Mouse (Mus musculus): ENCODE measurements around the gene Zbtb12.
A peak's percentile ranks its signal among the peaks of the same experiment; 100 is the strongest.
"Not testable (repeated sequence)": the region's sequence is repeated elsewhere in the genome, so short reads cannot be mapped to it uniquely, and the experiment has no call there.

Gene Zbtb12

DNA sequence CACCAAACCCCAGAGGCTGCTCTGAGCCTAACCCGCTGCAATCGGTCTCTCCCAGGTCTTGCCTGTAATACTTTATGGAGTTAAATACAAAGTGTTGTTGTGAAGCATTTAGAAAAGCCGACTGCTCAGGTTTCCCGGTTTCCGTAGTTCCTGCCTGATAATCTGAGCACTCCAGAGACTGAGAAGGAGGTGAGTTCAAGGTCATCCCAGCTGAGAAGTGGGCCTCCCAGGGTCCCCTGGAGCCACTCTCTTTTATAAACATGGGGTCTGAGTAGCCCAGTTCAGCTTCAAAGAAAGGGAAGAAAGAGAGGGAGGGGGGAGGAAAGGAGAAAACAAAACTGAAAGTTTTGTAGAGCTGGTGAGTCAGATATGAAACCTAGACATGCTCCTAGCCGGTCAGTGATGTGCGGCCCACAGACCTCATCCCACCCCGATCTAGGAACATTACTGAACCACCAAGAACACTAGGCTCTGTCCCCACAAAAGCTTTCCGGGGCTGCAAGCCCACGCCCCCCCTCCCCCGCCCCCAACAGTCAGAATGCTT lies at the start of gene Zbtb12:
Gene Zbtb12, plus strand, starts transcription at position 148 of the 544 bp plus-strand sequence.
- no peak for DNase-seq (ENCODE audit: low read depth, low spot score)

GRCm38 (mm10) chr17:34830776-34831175 lies 48.5 kb upstream of the Zbtb12 start:
- not testable (repeated sequence) for DNase-seq (ENCODE audit: low read depth, low spot score)

DNA sequence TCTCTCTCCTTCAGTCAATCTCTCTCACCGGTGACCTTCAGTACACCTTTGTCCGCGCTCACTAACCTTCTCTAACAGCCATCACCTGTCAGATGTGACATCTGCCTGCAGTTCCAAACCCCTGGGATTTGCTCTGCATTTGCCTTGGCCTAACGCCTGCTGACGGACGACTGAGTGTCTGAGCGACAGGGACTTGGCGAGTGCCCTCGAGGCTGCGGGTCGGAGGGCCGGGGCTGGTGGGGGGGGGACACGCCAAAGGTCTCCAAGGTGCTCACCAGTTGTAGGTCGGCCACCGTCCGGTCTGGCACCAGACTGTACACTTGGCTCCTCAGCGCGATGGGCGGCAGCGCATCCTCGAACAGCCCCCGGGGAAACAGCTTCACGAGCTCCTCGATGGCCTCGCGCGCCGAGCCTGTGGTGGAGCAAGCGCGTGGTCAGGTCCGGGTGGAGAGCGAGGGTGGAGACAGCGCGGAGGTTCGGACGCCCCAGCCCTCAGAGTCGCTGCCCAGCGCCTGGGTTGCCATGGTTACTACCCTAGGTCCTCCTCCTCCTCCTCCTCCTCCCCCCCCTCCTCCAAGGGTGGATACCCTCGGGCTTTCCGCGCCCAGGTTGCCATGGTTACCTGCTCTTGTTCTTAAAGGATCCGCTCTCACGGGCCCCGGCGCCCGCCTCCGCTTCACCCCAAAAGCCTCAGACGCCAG lies 43.0 kb upstream of the Zbtb12 start:
- DNase-seq (ENCODE audit: low read depth, low spot score) = no peak

- peak; percentile 98 for DNase-seq (ENCODE audit: low read depth, low spot score)
Measured at GRCm38 (mm10) chr17:34836856-34837221, 42.4 kb upstream of the Zbtb12 start, which contains the start of the genes Stk19 and Dxo. Gene Stk19, minus strand, starts transcription at chr17:34836945. Gene Dxo, plus strand, starts transcription at chr17:34837019.

DNA sequence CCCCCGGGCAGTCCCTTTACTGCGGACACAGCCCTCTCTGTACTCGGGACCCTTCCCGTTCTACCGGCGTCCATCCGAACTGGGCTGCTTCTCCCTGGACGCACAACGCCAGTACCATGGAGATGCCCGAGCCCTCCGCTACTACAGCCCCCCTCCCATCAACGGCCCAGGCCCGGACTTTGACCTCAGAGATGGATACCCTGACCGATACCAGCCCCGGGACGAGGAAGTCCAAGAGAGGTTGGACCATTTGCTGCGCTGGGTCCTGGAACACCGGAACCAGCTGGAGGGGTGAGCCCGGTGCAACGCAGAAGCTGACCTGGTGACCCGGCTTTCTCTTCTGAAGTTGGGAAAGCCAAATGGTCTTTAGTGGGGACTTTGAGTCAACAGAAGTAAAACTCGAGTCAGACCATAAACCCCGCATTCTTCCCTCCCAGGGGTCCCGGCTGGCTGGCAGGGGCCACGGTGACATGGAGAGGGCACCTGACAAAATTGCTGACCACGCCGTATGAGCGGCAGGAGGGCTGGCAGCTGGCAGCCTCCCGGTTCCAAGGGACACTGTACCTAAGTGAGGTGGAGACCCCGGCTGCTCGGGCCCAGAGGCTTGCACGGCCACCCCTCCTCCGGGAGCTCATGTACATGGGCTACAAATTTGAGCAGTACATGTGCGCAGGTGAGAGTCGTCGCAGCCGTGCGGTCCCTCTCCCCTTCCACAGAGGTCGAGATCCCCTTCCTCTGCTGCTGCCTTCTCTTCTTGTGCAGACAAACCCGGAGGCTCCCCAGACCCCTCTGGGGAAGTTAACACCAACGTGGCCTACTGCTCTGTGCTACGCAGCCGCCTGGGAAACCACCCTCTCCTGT lies 41.6 kb upstream of the Zbtb12 start:
- no peak for DNase-seq (ENCODE audit: low read depth, low spot score)

DNA sequence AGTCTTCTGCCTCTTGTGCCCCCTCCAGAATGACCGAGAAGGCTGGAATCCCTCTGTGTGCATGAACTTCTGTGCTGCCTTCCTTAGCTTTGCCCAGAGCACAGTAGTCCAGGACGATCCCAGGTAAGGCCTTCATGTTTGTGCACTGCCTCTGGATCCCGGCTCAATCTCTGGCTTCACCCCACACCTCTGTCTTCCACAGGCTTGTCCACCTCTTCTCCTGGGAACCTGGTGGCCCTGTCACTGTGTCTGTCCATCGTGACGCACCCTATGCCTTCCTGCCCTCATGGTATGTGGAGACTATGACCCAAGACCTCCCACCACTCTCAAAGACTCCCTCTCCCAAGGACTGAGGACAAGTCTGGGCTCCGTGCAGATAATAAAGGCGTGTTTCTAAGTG lies 40.5 kb upstream of the Zbtb12 start:
- no peak for DNase-seq (ENCODE audit: low read depth, low spot score)

DNA sequence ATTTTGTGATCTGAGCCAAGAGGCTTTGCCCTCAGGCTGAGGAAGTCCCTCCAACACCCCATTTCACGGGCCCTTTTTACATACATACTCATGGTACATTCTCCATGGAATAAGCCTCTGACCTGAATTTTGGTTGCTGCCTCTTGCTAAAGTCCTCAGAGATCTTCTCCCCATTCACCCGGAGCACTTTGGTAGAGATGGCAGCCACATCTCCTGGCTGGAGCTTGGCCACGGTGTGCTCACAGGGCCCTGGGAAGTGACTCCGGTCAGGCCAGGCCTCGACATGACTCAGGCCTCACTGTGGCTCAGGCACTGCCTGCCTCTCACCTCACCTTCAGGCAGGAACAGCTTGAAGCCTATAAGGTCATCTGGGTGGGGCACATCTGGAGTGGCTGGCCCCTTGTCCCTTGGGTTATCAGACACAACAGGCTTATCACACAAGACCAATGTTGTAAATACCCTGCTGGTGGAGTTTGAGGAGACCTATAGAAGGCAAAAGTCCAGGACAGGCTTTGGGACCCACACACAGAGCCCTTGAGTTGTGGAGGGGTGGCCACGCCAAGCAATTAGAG lies 38.5 kb upstream of the Zbtb12 start:
- DNase-seq (ENCODE audit: low read depth, low spot score) = no peak

GRCm38 (mm10) chr17:34844884-34845283 lies 34.4 kb upstream of the Zbtb12 start:
- no peak for DNase-seq (ENCODE audit: low read depth, low spot score)

GRCm38 (mm10) chr17:34847192-34847591 lies 32.1 kb upstream of the Zbtb12 start:
- DNase-seq (ENCODE audit: low read depth, low spot score) = no peak

DNA sequence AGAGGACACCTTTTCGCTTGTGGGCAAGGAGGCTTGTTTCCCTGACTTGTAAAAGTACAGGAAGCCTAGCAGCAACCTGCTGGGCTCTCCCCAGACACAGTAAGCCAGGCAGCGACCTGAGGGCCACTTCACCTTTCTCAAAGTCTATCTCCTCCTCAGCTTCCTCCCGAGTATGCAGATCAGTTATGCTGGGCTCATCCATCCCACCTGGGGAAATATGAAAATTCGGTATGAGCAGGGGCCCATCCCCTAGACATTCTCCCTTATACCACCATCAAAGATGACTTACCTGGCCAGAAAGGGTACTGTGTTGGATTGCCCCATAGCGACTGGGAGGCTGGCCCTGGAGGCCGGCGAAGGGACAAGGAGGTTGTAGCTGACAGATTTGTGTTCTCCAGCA lies 31.7 kb upstream of the Zbtb12 start:
- DNase-seq (ENCODE audit: low read depth, low spot score) = no peak

DNA sequence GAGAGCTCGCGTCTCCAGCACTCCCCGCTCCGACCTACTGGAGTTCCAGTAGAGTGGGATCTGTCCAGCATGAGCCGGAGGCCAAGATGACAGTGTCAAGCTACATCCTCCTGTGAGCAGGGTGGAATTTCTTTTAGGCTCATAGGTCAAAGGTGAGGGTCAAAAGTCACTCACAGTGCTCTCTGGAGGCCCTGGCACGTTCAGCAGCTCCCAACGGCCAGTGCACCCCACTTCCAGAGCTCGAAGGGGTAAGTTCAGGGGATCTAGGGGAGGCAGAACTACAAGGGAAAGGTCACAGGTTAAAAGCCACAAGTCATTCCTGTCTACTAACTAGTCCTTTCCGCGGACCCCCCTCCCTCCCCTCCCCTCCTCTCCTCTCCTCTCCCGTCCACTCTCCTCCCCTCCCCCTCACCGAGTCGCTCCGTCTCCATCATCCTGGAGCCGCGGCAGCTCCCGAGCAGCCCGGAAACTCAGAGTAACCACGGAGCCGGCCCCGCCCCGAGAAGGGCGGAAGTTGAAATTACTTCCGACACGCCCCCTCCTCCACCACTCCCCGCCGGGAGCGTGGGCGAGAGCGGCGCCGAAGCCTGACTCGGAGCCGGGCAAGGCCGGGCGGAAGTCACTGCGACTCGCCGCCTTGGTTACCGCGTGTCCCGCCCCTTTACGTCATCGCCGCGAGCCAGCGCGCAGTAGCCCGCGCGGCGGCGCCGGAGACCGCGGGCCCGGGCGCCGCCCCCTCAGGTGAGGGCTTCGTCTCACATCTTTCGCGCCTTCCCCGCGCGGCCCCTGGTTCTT lies 29.4 kb upstream of the Zbtb12 start, which contains the start of the genes Skiv2l and Nelfe:
Gene Skiv2l, minus strand, starts transcription at position 489 of the 795 bp plus-strand sequence.
Gene Nelfe, plus strand, starts transcription at position 670 of the 795 bp plus-strand sequence.
- DNase-seq (ENCODE audit: low read depth, low spot score) = peak; percentile 99

DNA sequence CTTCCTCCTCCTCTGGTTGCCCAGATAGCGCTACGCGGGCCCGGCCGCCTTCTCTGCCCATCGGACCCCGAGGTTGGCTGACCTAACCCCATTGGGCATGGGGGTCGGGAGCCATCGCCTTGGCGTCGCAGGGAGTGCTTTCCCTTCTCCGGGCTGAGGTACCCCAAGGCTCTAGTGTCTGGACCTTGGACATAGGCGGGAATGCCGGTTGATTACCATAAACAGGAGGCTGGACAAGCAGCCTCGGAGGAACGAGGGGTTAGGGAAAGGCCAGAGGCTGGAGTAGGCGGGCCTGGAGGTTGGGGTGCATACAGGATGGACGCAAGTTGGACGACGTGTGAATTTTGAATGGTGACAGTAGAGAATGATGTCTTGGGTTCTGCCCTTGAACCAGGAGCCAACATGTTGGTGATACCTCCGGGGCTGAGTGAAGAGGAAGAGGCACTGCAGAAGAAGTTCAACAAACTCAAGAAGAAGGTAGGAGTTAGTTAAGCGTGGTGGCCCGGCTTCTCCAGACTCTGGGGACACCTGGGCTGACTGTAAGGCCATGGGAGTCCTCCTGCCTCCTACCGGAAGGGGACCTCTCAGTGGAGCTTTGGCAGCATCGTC lies 28.7 kb upstream of the Zbtb12 start:
- no peak for DNase-seq (ENCODE audit: low read depth, low spot score)

DNA sequence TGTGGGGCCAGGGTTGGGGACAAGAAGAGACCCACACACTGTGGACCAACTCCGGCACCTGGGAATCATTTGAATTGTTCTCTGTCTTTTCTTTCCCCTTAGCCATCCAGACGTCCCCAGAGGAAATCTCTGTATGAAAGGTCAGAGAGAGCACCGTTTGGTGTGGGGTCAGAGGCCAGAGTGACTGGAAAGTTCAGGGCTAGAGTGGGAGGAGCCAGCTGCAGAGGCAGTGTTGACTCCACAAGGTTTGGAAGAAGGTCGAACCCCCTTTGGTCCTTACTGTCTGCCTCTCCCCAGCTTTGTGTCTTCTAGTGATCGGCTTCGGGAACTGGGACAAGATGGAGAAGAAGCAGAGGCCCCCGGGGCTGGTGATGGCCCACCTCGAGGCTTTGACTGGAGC lies 25.8 kb upstream of the Zbtb12 start:
- DNase-seq (ENCODE audit: low read depth, low spot score) = no peak

DNA sequence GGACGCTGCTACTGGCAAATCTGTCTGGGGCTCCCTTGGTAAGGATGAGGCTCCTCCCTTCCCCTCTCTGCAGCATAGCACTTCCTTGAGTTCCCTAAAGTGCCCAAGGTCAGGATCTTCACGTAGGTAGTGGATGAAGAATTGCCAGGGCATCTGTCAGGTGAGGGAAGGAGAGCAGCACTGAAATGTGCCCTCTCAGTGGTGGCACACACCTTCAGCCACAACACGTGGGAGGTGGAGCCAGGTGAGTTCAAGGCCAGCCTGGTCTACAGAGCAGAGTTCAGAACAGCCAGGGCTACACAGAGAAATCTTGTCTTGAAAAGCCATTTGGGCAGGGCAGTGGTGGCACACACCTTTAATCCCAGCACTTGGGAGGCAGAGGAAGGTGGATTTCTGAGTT lies 24.5 kb upstream of the Zbtb12 start:
- DNase-seq (ENCODE audit: low read depth, low spot score) = no peak

- peak; percentile 61 for DNase-seq (ENCODE audit: low read depth, low spot score)
Measured at GRCm38 (mm10) chr17:34855825-34856224, 23.5 kb upstream of the Zbtb12 start.

DNA sequence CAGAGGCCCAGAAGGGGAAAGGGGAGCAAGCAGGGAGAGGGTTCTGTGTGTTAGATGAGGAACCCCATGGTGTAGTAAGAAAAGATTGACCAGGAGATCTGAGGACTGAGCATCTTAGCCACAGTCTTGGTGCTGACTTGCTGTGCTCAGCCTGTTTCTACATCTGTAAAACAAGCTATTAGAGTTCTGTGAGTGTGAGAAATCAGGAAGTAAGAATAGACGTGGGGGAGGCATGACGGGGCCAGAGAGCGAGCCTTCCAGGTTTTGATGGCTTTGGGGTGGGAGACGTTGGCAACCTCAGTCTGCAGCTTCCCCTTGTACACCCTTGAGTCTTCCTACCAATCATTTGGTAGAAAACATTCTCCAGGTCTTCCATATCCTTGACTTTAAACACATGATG lies 20.6 kb upstream of the Zbtb12 start:
- no peak for DNase-seq (ENCODE audit: low read depth, low spot score)

GRCm38 (mm10) chr17:34860514-34860913 lies 18.8 kb upstream of the Zbtb12 start:
- no peak for DNase-seq (ENCODE audit: low read depth, low spot score)

GRCm38 (mm10) chr17:34861704-34862415 lies 17.4 kb upstream of the Zbtb12 start:
- no peak for DNase-seq (ENCODE audit: low read depth, low spot score)

DNA sequence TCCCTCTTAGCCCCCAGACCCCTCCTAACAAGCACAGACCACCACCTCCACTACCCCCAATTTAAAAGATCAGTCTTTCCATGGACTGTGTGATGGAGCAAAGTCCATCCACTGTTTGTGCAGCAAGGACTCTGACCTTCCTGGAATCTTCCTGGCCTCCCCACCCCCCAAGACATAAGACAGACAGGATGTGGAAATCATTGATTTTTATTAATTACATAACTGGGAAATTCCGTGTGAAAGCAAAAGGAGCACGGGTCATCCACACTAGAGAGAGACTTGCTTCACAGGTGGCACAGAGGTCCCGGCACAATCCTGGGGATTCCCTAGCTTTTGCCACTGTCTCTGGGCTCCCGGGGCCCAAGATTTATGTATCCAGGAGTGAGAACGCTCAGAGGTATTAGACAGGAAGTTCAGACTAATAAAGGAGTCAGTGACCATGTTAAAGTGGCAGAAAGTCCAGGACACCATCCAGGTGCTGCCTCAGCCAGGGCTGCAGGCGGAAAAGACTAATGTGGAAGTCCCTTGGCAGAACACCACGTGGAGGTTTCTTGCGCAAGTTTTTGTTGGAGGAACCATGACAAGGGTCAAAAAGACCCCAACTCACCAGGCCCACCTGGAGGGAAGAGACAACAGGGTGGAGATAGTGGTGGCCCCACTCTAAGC lies 16.7 kb upstream of the Zbtb12 start, which contains the start of gene Cfb:
Gene Cfb, minus strand, starts transcription at position 103 of the 666 bp plus-strand sequence.
- DNase-seq (ENCODE audit: low read depth, low spot score) = no peak

All from ZHBTc4 (cell line).